ENCODE assay signal across 22 mouse cellular contexts in genomic region chr8:94121625-94122024, GRCm38 (mm10). TPM values are rescaled to one million over a fixed set of nuclear protein-coding genes. Genes with fewer than 3 reads are reported as not detected.
DNase-seq lines count a peak whose midpoint lies in the region; ATAC-seq and TF ChIP-seq lines count a peak whose summit lies in the region.
"Had no signal": no experiment of that assay in that cellular context is flagged by ENCODE, and none has a peak within 500 bp of the region (broad histone marks: within the 10 kb centered on the region; RNA-seq: fewer than 3 reads in every experiment).

No protein-coding gene starts in this region.

- H3K36me3 ChIP-seq in neural tube, embryonic 15.5 days: no peaks in the 10 kb centered on the region
- no peaks in the 10 kb centered on the region for H3K36me3 ChIP-seq in forebrain, embryonic 15.5 days
- H3K36me3 ChIP-seq: limb, embryonic 10.5 days; neural tube, embryonic 12.5 days had no signal

- no peak for TF ChIP-seq POLR2A in olfactory bulb, adult 2 months (IDR thresholded peaks at IDR 0.05; ENCODE audit: insufficient read depth, low read depth, low read length)

- H3K4me1 ChIP-seq in neural tube, embryonic 15.5 days: peaks cover 14% of the 10 kb centered on the region
- H3K4me1 ChIP-seq in forebrain, embryonic 15.5 days: peaks cover 49% of the 10 kb centered on the region
- H3K4me1 ChIP-seq in olfactory bulb, adult 2 months (ENCODE audit: control insufficient read depth, insufficient read depth, low read length): peaks cover 16% of the 10 kb centered on the region

- no peak overlapping the region for H3K4me3 ChIP-seq in neural tube, embryonic 15.5 days (replicated peaks)
- no peak overlapping the region for H3K4me3 ChIP-seq in forebrain, embryonic 15.5 days
- H3K4me3 ChIP-seq in olfactory bulb, adult 2 months (ENCODE audit: insufficient read depth, low read depth, low read length): no peak overlapping the region
- H3K4me3 ChIP-seq: limb, embryonic 10.5 days; neural tube, embryonic 12.5 days had no signal

- no peak overlapping the region for H3K9ac ChIP-seq in neural tube, embryonic 15.5 days (replicated peaks)
- H3K9ac ChIP-seq in forebrain, embryonic 15.5 days (replicated peaks): no peak overlapping the region
- H3K9ac ChIP-seq: lung, embryonic 14.5 days; neural tube, embryonic 12.5 days had no signal

- H3K9me3 ChIP-seq in neural tube, embryonic 15.5 days (replicated peaks): no peaks in the 10 kb centered on the region
- no peaks in the 10 kb centered on the region for H3K9me3 ChIP-seq in forebrain, embryonic 15.5 days
- H3K9me3 ChIP-seq: limb, embryonic 10.5 days; neural tube, embryonic 12.5 days had no signal

- no peak for ATAC-seq in neural tube, embryonic 15.5 days (ENCODE audit: low FRiP score)
- no peak for ATAC-seq in forebrain, embryonic 15.5 days (replicated peaks)

- DNase-seq in layer of hippocampus, adult 11-12 months (ENCODE audit: low spot score): peak; percentile 23
- DNase-seq in layer of hippocampus, adult 9-10 months (ENCODE audit: low spot score): no peak
- no peak for DNase-seq in neural tube, embryonic 10.5 days (ENCODE audit: extremely low spot score, low spot score)
- DNase-seq in urinary bladder, postnatal 14 days (ENCODE audit: low spot score): no peak
- DNase-seq in kidney, adult 18-20 months: no peak
- DNase-seq: adrenal gland, postnatal 10 days; cerebellum, adult 8-10 months; heart, adult 11 months; heart, postnatal 4 days; kidney, adult 11 months; kidney, postnatal 10 days; lung, embryonic 14.5 days; lung, postnatal 4 days; thymus, postnatal 4 days had no signal

- TF ChIP-seq CTCF in olfactory bulb, adult 2 months (IDR thresholded peaks at IDR 0.05; ENCODE audit: insufficient read depth, low read depth, low read length): no peak

- 80% methylated on average over 9 of the region's 9 CpGs for WGBS in neural tube, embryonic 15.5 days
- 69% methylated on average over 9 of the region's 9 CpGs for WGBS in forebrain, embryonic 15.5 days
- 73% methylated on average over 9 of the region's 9 CpGs for WGBS in olfactory bulb, adult 2 months

- peak overlapping the region; percentile 25; the same call in 1 of the 2 replicates for H3K27ac ChIP-seq in neural tube, embryonic 15.5 days (replicated peaks)
- peak overlapping the region; percentile 49 for H3K27ac ChIP-seq in forebrain, embryonic 15.5 days (replicated peaks)
- 0 out of 2 replicates have a peak overlapping the region, but pooled peaks have one; percentile 34 for H3K27ac ChIP-seq in olfactory bulb, adult 2 months (ENCODE audit: insufficient read depth, low read depth, low read length)
- H3K27ac ChIP-seq: limb, embryonic 10.5 days; neural tube, embryonic 12.5 days had no signal

- H3K27me3 ChIP-seq in neural tube, embryonic 15.5 days (replicated peaks): no peaks in the 10 kb centered on the region
- no peaks in the 10 kb centered on the region for H3K27me3 ChIP-seq in forebrain, embryonic 15.5 days

- H3K4me2 ChIP-seq in neural tube, embryonic 15.5 days: no peak overlapping the region
- H3K4me2 ChIP-seq in forebrain, embryonic 15.5 days (replicated peaks): no peak overlapping the region
- H3K4me2 ChIP-seq: liver, embryonic 11.5 days; lung, embryonic 14.5 days; neural tube, embryonic 12.5 days had no signal

RNA-seq across cellular contexts. Expression of gene Mt4, which starts 15.4 kb away (rescaled TPM):
- not detected in 2 replicates for polyA plus RNA-seq in neural tube, embryonic 15.5 days (2015; fragmentation: Nextera tagmentation; extraction: Ambion mirVana)
- not detected in 2 replicates for polyA plus RNA-seq in forebrain, embryonic 15.5 days (2015; fragmentation: Nextera tagmentation; extraction: Ambion mirVana)
- not detected in 2 replicates for polyA plus RNA-seq in olfactory bulb, adult 2 months (2012; ENCODE audit: insufficient read depth, insufficient read length, low replicate concordance, missing spikeins)
- polyA plus RNA-seq: cortical plate, adult 2 months; heart, embryonic 14.5 days; limb, embryonic 10.5 days; liver, embryonic 11.5 days; lung, embryonic 14.5 days; neural tube, embryonic 12.5 days had no signal

RNA-seq across cellular contexts. Expression of gene Bbs2, which starts 22.9 kb away (rescaled TPM):
- polyA plus RNA-seq in neural tube, embryonic 15.5 days (2015; fragmentation: Nextera tagmentation; extraction: Ambion mirVana): 19.6 and 19.9 TPM in 2 replicates
- polyA plus RNA-seq in forebrain, embryonic 15.5 days (2015; fragmentation: Nextera tagmentation; extraction: Ambion mirVana): 16.8 and 20.5 TPM in 2 replicates
- polyA plus RNA-seq in olfactory bulb, adult 2 months (2012; ENCODE audit: insufficient read depth, insufficient read length, low replicate concordance, missing spikeins): not detected in 2 replicates

RNA-seq across cellular contexts. Expression of gene Mt3, which starts 30.8 kb away (rescaled TPM):
- polyA plus RNA-seq in neural tube, embryonic 15.5 days (2015; fragmentation: Nextera tagmentation; extraction: Ambion mirVana): 244 and 279 TPM in 2 replicates
- polyA plus RNA-seq in forebrain, embryonic 15.5 days (2015; fragmentation: Nextera tagmentation; extraction: Ambion mirVana): 249 and 258 TPM in 2 replicates
- not detected in 2 replicates for polyA plus RNA-seq in olfactory bulb, adult 2 months (2012; ENCODE audit: insufficient read depth, insufficient read length, low replicate concordance, missing spikeins)

RNA-seq across cellular contexts. Expression of gene Mt2, which starts 50.8 kb away (rescaled TPM):
- polyA plus RNA-seq in neural tube, embryonic 15.5 days (2015; fragmentation: Nextera tagmentation; extraction: Ambion mirVana): 32.8 and 40.2 TPM in 2 replicates
- polyA plus RNA-seq in forebrain, embryonic 15.5 days (2015; fragmentation: Nextera tagmentation; extraction: Ambion mirVana): 35.4 and 38.4 TPM in 2 replicates
- not detected in 2 replicates for polyA plus RNA-seq in olfactory bulb, adult 2 months (2012; ENCODE audit: insufficient read depth, insufficient read length, low replicate concordance, missing spikeins)

RNA-seq across cellular contexts. Expression of gene Mt1, which starts 57.3 kb away (rescaled TPM):
- 119 and 160 TPM in 2 replicates for polyA plus RNA-seq in neural tube, embryonic 15.5 days (2015; fragmentation: Nextera tagmentation; extraction: Ambion mirVana)
- polyA plus RNA-seq in forebrain, embryonic 15.5 days (2015; fragmentation: Nextera tagmentation; extraction: Ambion mirVana): 85.2 and 100 TPM in 2 replicates
- polyA plus RNA-seq in olfactory bulb, adult 2 months (2012; ENCODE audit: insufficient read depth, insufficient read length, low replicate concordance, missing spikeins): 885 TPM in 1 of 2 replicates, not detected in the other

Comparison
In these comparisons a context has a peak if more than half of its experiments do, and no peak if none do; other contexts are left out.
1. RNA of gene Bbs2, which starts 22.9 kb away (polyA plus RNA-seq): 16.8 to 20.5 TPM in forebrain, embryonic 15.5 days and 19.6 to 19.9 TPM in neural tube, embryonic 15.5 days; not detected in olfactory bulb, adult 2 months; every median in the first group is over 10 times any median in the second.
2. RNA of gene Mt3, which starts 30.8 kb away (polyA plus RNA-seq): 244 to 279 TPM in neural tube, embryonic 15.5 days and 249 to 258 TPM in forebrain, embryonic 15.5 days; not detected in olfactory bulb, adult 2 months; every median in the first group is over 100 times any median in the second.
3. Peak in every context shown above with its lines, with median percentiles within 50 percentile points of each other: H3K27ac ChIP-seq.